Mouse (Mus musculus) spleen, adult 2 months (tissue): ENCODE data around the gene Heg1. TPM values are rescaled to one million over a fixed set of nuclear protein-coding genes. Genes with fewer than 3 reads are reported as not detected.

Source experiments
- DNase-seq, 2 experiments: peaks; one replicate each; pipeline versions ENCODE4 v3.0.0 to v3.0.0-alpha.2; 2012 to 2021; ENCODE audit warnings: low spot score in 2 of 2, low read depth in 1 of 2
- H3K27ac ChIP-seq: fragments of 200-500 bp; 2 replicates; pipeline ENCODE4 v1.5.1; 2012; ENCODE audit warnings: low read length, inconsistent platforms; ENCODE audit not compliant: insufficient read depth
- H3K27me3 ChIP-seq: fragments of 200-500 bp; 2 replicates; pipeline ENCODE4 v1.6.1; 2012; ENCODE audit warnings: mild to moderate bottlenecking, moderate library complexity, low read length, inconsistent platforms; ENCODE audit not compliant: control insufficient read depth, insufficient read depth
- H3K36me3 ChIP-seq: fragments of 200-500 bp; 2 replicates; pipeline ENCODE4 v1.6.1; 2012; ENCODE audit warnings: mild to moderate bottlenecking, low read length, inconsistent platforms; ENCODE audit not compliant: control insufficient read depth, insufficient read depth
- H3K4me1 ChIP-seq: fragments of 200-500 bp; 2 replicates; pipeline ENCODE4 v1.6.1; 2011; ENCODE audit warnings: inconsistent platforms; ENCODE audit not compliant: control insufficient read depth, insufficient read depth, insufficient read length
- H3K4me3 ChIP-seq: fragments of 200-500 bp; 2 replicates; pipeline ENCODE4 v1.5.1; 2011; ENCODE audit warnings: mild to moderate bottlenecking, inconsistent platforms; ENCODE audit not compliant: insufficient read depth, insufficient read length; ENCODE audit errors: extremely low read depth
- CTCF ChIP-seq: fragments of 200-500 bp; IDR thresholded peaks from 2 replicates; pipeline ENCODE4 v1.5.1; 2011; ENCODE audit warnings: mild to moderate bottlenecking, inconsistent platforms; ENCODE audit not compliant: insufficient read depth, insufficient read length, insufficient replicate concordance; ENCODE audit errors: extremely low read depth
- POLR2A ChIP-seq: fragments of 200-500 bp; IDR thresholded peaks from 2 replicates; pipeline ENCODE4 v1.6.1; 2011; ENCODE audit warnings: low read depth, low read length, inconsistent platforms
- WGBS: fragments of 180-500 bp; shearing (Covaris S2); methylation state at CpG from one replicate; pipeline ENCODE4 v1.1.7; 2018; 5-methylcytosine and 5-hydroxymethylcytosine counted together
- polyA plus RNA-seq: library from polyadenylated mRNA; depleted of rRNA; stranded (reverse); fragments of >200 nt; gene quantifications from 2 replicates; pipeline ENCODE4 v1.2.3, GENCODE M21; 2012

Gene Heg1
- polyA plus RNA-seq, 1 experiment = 36.0 TPM

- H3K27ac ChIP-seq = peak overlapping the region; percentile 85
- peak overlapping the region; percentile 60 for H3K4me3 ChIP-seq
- no peaks in the 10 kb centered on the region for H3K36me3 ChIP-seq
- peak in 1 of 2 experiments; percentile 30 for DNase-seq
- WGBS = 57% methylated on average over 13 of the region's 13 CpGs
- no peaks in the 10 kb centered on the region for H3K27me3 ChIP-seq
- TF ChIP-seq POLR2A (no peak), CTCF (no peak)
- H3K4me1 ChIP-seq = peaks cover 25% of the 10 kb centered on the region
These were observed 686 bp upstream of the Heg1 start for GRCm38 (mm10) chr16:33683206-33684161.

GRCm38 (mm10) chr16:33684703-33685701 lies 832 bp downstream of the Heg1 start:
- WGBS = under 1% methylated on average over 44 of the region's 46 CpGs
- DNase-seq = no peak
- no peak for TF ChIP-seq CTCF
- no peaks in the 10 kb centered on the region for H3K36me3 ChIP-seq
- H3K4me3 ChIP-seq = peak overlapping the region; percentile 60
- H3K27me3 ChIP-seq = no peaks in the 10 kb centered on the region
- peak overlapping the region; percentile 91 for H3K27ac ChIP-seq
- peaks cover 25% of the 10 kb centered on the region for H3K4me1 ChIP-seq

- no peak for TF ChIP-seq CTCF
- TF ChIP-seq POLR2A = no peak
- Histone ChIP-seq H3K4me3 (peak overlapping the region; percentile 60; the same call in 1 of the 2 replicates), H3K27me3 (no peaks in the 10 kb centered on the region), H3K4me1 (peaks cover 31% of the 10 kb centered on the region), H3K36me3 (no peaks in the 10 kb centered on the region), H3K27ac (peak overlapping the region; percentile 91; the same call in 1 of the 2 replicates)
- WGBS = 83% methylated on average over 1 of the region's 1 CpGs
- no peak for DNase-seq
These were observed 1.9 kb downstream of the Heg1 start for GRCm38 (mm10) chr16:33686056-33686455.

GRCm38 (mm10) chr16:33687724-33688123 lies 3.6 kb downstream of the Heg1 start:
- TF ChIP-seq POLR2A = no peak
- TF ChIP-seq CTCF = no peak
- DNase-seq = peak; percentile 26
- Histone ChIP-seq H3K4me1 (peaks cover 42% of the 10 kb centered on the region), H3K27me3 (no peaks in the 10 kb centered on the region), H3K27ac (peak overlapping the region; percentile 40), H3K36me3 (no peaks in the 10 kb centered on the region), H3K4me3 (peak overlapping the region; percentile 2; the same call in 1 of the 2 replicates)
- 21% methylated on average over 3 of the region's 3 CpGs for WGBS

GRCm38 (mm10) chr16:33690975-33691747 lies 7.0 kb downstream of the Heg1 start:
- Histone ChIP-seq H3K27ac (peak overlapping the region; percentile 59), H3K4me1 (peaks cover 58% of the 10 kb centered on the region), H3K36me3 (no peaks in the 10 kb centered on the region), H3K4me3 (peak overlapping the region; percentile 14; the same call in 1 of the 2 replicates), H3K27me3 (no peaks in the 10 kb centered on the region)
- peak; percentile 51 to 80 for DNase-seq
- TF ChIP-seq POLR2A (no peak), CTCF (no peak)
- 23% methylated on average over 6 of the region's 6 CpGs for WGBS

GRCm38 (mm10) chr16:33693553-33693952 lies 9.4 kb downstream of the Heg1 start:
- no peaks in the 10 kb centered on the region for H3K27me3 ChIP-seq
- no peak for TF ChIP-seq POLR2A
- no peak for TF ChIP-seq CTCF

More at GRCm38 (mm10) chr16:33693553-33693952, 9.4 kb downstream of the Heg1 start:
- peak in 1 of 2 experiments; percentile 26 for DNase-seq
- WGBS = 89% methylated on average over 1 of the region's 1 CpGs
- Histone ChIP-seq H3K4me1 (peaks cover 59% of the 10 kb centered on the region; the same call in 1 of the 2 replicates), H3K4me3 (no peak overlapping the region), H3K27ac (peak overlapping the region; percentile 25), H3K36me3 (no peaks in the 10 kb centered on the region)
